Mouse (Mus musculus) spleen, postnatal 14 days (tissue): ENCODE measurements around the gene Pik3r3.
A peak's percentile ranks its signal among the peaks of the same experiment; 100 is the strongest.
"Not testable (repeated sequence)": the region's sequence is repeated elsewhere in the genome, so short reads cannot be mapped to it uniquely, and the experiment has no call there.

ENCODE experiments used
- DNase-seq, 2 experiments: peaks; one replicate each; pipeline ENCODE4 v3.0.0; 2021 to 2022; ENCODE audit warnings: low spot score in 2 of 2

Pik3r3 gene

DNA sequence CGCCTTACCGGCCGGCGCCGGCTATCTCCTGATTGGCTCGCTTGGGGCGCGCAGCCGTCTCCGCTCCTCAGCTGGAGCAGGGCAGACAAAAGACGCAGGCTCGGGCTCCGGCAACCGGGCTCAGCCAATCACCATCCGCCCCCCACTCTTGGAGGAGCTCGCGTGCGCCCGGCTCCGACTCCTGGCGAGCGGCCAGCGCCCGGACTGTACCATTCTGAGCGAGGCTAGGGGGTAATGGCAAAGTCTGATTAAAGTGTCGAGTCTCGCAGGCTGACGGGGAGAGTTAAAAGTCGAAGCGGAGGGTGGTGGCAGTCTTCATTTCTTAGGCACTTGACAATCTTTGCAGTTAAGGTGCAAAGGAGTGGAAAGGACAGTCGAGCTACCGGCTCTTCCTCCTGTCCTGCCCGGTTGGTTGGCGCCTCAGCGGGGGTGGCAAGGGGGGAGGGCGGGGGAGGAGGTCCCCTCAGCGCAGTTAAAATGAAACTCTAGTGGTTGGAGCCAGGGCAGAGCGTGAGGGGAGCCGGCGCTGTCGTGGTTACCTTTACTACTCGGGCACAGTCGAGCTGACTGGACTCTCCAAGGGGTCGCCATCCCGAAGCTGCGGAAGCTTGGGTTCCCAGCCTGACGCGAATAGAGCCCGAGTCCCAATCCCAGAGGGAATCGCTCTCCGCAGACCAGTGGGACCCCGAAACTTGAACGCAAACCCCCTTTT lies at the start of gene Pik3r3:
Pik3r3 (plus strand) TSS at position 479 of the 712 bp plus-strand sequence.
- DNase-seq: peak; percentile 94 to 96

GRCm38 (mm10) chr4:116173072-116173471 lies 48.3 kb upstream of the Pik3r3 start, which contains the start of the genes 1700042G07Rik and Gm49337:
Gene 1700042G07Rik, plus strand, starts transcription at chr4:116173372.
Gene Gm49337, plus strand, starts transcription at chr4:116173384.
- no peak for DNase-seq

DNA sequence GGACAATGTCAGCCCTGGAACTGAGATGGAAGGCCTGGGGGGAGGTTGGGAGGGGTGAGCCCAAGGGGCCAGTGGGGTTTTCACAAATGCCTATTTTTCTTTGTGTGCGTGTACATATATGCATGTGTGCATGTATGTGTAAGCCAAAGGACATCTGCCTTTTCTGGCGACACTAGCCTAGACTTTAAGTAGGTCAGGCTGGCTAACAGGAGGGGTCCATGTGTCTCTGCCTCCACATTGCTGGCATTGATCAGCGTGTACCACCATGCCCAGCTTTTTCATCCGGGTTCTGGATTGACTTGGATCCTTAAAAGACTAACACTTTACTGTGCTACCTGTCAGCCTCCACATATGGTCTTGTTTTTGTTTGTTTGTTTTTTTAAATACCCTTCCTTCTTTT lies 47.7 kb upstream of the Pik3r3 start:
- no peak for DNase-seq

DNA sequence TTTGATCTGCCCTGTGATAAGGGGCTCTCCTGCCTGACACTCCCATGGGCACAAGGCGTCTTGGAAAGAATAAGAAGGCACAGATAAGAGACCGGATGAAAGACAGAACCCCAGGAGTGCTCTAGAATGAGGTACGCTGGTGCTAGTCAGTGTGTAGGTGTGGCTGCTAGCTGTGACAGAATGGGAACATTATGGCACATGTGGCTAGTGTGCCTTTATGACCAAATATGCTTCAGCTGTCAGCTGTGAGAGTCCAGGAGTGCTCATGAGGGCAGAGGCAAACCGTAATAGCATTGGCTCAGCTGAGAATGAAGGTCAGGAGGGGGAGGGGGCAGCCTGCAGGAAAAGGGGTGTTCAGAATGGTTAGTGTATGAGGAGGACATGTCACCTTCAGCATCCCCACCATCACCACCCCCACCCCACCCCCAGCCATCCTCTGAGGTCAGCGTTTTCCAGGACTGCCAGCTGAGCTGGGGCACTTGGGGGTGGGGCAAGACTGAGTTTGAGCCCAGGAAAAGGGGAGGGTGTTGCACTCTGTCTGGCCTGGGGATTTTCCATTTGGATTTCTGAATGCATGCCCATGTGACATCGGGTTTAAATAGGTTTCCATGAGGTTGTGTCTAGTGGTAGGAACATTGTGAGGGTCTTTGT lies 46.8 kb upstream of the Pik3r3 start:
- DNase-seq: no peak

GRCm38 (mm10) chr4:116175136-116175535 lies 46.3 kb upstream of the Pik3r3 start:
- no peak for DNase-seq

- no peak for DNase-seq
These were observed 45.5 kb upstream of the Pik3r3 start for GRCm38 (mm10) chr4:116175711-116176542.

- no peak for DNase-seq
These were observed 44.9 kb upstream of the Pik3r3 start for GRCm38 (mm10) chr4:116176543-116176988.

DNA sequence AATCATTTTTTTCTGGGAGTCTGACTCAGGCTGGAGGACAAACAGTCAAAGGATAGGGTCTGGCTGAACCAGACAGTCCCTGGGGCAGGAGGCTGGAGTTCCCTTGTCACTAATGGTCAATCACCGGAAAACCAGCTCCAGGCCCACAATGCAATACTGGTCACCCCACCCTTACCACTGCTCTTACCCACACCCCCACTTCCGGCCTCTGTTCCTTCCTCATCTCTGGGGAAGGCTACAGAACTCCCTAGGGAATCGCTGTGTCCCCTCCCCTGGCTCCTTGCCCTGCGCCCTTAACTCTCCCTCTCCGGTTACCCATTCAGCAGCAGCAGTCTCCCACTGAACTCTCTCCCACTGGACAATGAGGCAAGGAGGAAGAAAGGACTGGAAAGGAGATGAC lies 44.3 kb upstream of the Pik3r3 start:
- DNase-seq: no peak

GRCm38 (mm10) chr4:116182079-116182478 lies 39.3 kb upstream of the Pik3r3 start:
- DNase-seq: no peak

DNA sequence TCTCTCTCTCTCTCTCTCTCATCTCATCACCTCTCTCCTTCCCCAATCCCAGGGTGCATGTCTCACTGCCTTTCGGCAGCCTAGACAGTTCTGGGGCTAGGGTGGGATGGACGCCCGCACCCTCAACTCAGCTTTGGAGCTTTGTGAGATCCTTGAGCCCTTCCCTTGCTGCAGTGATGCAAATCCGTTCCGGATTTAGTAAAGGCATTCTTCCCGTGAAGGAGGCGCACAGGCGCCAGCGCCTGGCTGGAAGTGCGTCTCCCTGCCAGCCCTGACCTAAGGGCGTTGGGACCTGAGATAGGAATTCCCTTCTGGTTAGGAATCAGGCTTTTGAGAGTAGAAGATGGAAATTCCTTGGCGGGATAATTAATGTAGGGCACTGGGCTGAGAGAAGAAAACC lies 38.7 kb upstream of the Pik3r3 start:
- DNase-seq: no peak

GRCm38 (mm10) chr4:116185083-116185482 lies 36.3 kb upstream of the Pik3r3 start:
- DNase-seq: no peak

DNA sequence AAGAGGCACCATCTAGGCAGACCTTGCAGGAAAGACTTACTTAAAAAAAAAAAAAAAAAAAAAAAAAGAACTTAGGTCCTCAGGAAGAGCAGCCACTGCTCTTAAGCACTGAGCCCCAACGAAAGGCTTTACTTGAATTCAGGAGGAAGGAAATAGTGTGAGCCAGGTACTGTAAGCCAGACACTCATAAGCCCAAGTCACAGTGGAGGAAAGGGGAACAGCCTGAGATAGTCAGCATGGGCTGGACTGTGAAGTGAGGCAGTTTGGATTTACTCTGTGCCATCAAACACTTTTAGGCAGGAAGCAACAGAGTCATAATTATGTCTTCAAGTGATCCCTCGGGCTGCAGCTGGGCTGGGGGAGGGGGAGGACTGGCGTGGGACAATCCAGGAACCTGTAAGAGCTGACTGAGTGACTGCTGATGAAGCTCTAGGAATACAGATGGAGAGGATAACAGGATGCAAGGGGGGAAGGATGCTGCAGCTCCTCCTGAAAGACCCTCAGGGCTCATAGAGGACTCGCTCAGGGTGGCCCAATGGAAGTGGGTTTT lies 29.1 kb upstream of the Pik3r3 start:
- no peak for DNase-seq

- no peak for DNase-seq
These were observed 27.6 kb upstream of the Pik3r3 start for GRCm38 (mm10) chr4:116193583-116194383.

GRCm38 (mm10) chr4:116198422-116198821 lies 23.0 kb upstream of the Pik3r3 start:
- no peak for DNase-seq

GRCm38 (mm10) chr4:116204422-116204821 lies 17.0 kb upstream of the Pik3r3 start:
- DNase-seq: no peak

DNA sequence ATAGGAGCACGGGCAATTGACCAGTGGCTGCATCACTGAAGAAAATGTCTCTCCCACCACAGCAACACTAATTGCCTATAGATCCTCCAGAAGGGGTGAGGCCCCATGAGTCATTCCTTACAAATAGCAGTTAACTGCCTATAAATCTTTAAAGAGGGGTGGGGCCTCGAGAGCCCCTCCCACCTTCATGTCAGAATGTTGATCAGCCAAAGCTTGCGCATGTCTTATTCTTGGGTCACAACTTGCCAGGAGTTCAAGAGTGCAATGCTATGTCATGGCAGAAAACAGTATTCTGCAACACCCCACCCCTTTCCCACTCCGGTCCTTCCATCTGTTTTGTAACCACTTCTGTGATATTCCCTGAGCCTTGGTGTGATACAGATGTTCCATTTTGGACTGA lies 14.9 kb upstream of the Pik3r3 start:
- no peak for DNase-seq

DNA sequence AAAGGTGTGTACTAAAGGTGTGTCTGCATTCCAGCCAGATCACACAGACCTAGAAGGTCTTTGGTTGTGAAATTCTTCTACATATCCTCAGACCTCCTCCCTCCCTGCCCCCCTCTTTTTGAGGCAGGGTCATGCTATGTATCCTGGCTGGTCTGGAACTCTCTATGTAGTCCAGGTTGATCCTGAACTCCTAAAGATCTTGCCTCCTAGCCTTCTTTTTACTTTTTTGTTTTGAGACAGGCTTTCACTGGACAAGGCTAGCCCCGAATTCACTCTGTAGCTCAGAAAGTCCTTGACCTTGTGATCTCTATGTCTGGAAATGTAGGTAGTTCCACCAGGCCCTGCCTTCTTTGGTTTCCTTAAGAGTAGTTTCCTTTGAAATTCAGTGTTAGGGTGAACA lies 12.5 kb upstream of the Pik3r3 start:
- no peak for DNase-seq

DNA sequence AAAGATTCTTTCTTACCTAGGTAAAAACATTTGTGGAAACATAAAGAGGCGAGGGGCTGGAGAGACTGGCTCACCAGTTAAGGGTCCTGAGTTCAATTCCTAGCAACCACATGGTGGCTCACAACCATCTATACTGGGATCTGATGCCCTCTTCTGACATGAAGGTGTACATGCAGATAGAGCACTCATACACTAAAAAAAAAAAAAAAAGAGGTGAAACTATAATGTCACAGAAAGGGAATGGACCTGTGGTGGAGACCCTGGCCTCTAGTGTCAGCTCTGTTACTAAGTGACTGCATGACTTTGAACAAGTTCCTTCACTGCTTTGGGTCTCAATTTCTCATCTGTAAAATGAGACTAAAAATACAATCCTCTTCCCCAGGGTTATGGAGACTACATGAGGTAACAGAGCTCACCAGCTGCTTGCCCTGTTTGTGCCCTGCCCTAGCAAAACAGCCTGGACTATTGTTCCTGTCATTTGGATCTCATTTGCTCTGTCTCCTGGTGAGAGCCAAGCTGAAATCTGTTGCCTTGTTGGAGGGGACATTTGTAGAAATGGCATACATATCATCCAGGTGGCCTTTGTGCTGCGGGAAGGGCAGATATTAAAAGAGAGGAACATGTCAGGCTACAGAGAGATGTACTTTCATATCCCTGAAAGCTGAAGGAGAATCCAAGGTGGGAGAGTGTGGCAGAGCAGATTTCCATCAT lies 5.4 kb upstream of the Pik3r3 start:
- DNase-seq: no peak

DNA sequence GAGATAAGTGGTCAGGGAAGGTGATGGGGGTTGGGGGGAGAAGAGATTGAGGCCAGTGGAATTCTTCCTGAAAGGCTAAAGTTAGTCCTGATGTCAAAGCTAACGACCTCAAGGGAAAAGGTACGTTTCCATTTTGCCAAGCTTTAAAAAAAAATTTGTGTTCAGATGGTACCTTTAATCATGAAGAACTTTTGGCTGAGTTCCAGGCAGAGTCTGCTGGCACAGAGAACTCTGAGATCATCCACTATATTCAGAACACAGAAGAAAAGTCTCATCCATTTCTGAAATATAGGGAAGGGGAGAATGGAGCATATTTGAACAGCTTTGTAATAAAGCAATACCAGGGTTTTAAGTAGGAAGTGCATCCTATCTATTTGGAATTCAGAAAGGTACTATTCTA lies 4.4 kb upstream of the Pik3r3 start:
- no peak for DNase-seq

DNA sequence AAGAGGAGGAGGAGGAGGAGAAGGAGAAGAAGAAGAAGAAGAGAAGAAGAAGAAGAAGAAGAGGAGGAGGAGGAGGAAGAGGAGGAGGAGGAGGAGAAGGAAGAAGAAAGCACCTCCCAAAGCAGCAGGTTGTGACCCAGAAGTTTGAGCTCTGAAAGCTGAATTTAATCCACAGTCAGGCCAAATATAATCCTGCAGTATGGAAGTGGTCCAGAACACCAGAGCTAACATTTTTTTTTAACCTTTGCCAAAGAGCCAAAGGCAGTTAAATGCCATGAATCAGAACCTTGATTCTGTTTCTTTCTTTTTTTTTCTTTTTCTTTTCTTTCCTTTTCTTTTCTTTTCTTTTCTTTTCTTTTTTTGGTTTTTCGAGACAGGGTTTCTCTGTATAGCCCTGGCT lies 3.8 kb upstream of the Pik3r3 start:
- DNase-seq: not testable (repeated sequence)

DNA sequence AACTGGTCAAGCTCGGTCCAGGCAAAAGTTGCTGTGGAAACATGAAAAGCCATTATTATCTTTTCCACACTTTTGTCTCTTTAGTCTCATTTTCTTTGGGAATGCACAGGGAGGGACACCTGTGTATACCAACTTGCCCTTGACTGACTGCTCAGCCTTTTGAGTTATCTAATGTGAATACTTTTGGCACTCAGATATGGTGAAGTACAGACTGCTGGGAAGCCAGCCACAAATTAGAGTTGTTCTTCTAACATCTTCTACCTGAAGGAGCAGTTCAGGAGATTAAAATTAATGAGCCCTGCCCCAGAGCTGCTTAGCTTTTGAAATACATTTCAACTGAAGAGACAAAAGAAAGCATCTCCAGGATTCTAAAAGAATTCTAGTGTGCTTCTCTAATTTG lies 2.4 kb upstream of the Pik3r3 start:
- no peak for DNase-seq
